Mouse (Mus musculus) kidney, adult 2 months (tissue): Measurements from ENCODE around the gene Clns1a. TPM values are rescaled to one million over a fixed set of nuclear protein-coding genes. Genes with fewer than 3 reads are reported as not detected.

Source experiments
- DNase-seq: peaks from one replicate; pipeline ENCODE4 v3.0.0; 2021
- H3K27ac ChIP-seq: fragments of 200-500 bp; 2 replicates; pipeline ENCODE4 v1.5.1; 2012; ENCODE audit warnings: low read depth, low read length, control low read depth, inconsistent platforms; ENCODE audit not compliant: insufficient read depth
- H3K27me3 ChIP-seq: fragments of 200-500 bp; replicated peaks from 2 replicates; pipeline ENCODE4 v1.6.1; 2012; ENCODE audit warnings: mild to moderate bottlenecking, moderate library complexity, low read length, inconsistent platforms; ENCODE audit not compliant: control insufficient read depth, insufficient read depth
- H3K36me3 ChIP-seq: fragments of 200-500 bp; 2 replicates; pipeline ENCODE4 v1.6.1; 2012; ENCODE audit warnings: mild to moderate bottlenecking, moderate library complexity, low read length, inconsistent platforms; ENCODE audit not compliant: control insufficient read depth, insufficient read depth
- H3K4me1 ChIP-seq: fragments of 200-500 bp; 2 replicates; pipeline ENCODE4 v1.6.1; 2011; ENCODE audit warnings: low read length; ENCODE audit not compliant: control insufficient read depth, insufficient read depth
- H3K4me3 ChIP-seq: fragments of 200-500 bp; 2 replicates; pipeline ENCODE4 v1.5.1; 2011; ENCODE audit warnings: mild to moderate bottlenecking, low read depth, low read length, control low read depth; ENCODE audit not compliant: insufficient read depth
- CTCF ChIP-seq: fragments of 200-500 bp; conservative IDR thresholded peaks from 2 replicates; pipeline ENCODE4 v1.5.1; 2011; ENCODE audit warnings: low read depth, mild to moderate bottlenecking, control low read depth, low read length, moderate library complexity, mixed read lengths; ENCODE audit not compliant: insufficient read depth, insufficient read length
- POLR2A ChIP-seq: fragments of 200-500 bp; IDR thresholded peaks from one replicate; pipeline ENCODE4 v1.6.1; 2011; ENCODE audit warnings: low read depth, low read length, control low read depth
- WGBS: fragments of 180-500 bp; shearing (Covaris S2); methylation state at CpG from one replicate; pipeline ENCODE4 v1.1.7; 2018; 5-methylcytosine and 5-hydroxymethylcytosine counted together
- polyA plus RNA-seq: library from polyadenylated mRNA; depleted of rRNA; stranded (reverse); fragments of >200 nt; gene quantifications from 2 replicates; pipeline ENCODE4 v1.2.3, GENCODE M21; 2012; rRNA removed

Gene Clns1a
- polyA plus RNA-seq, 1 experiment = 28.7 TPM

- peak overlapping the region; percentile 31; the same call in 1 of the 2 replicates for H3K27ac ChIP-seq
Observed at GRCm38 (mm10) chr7:97766406-97767166, 70.2 kb downstream of the Clns1a start.

DNA sequence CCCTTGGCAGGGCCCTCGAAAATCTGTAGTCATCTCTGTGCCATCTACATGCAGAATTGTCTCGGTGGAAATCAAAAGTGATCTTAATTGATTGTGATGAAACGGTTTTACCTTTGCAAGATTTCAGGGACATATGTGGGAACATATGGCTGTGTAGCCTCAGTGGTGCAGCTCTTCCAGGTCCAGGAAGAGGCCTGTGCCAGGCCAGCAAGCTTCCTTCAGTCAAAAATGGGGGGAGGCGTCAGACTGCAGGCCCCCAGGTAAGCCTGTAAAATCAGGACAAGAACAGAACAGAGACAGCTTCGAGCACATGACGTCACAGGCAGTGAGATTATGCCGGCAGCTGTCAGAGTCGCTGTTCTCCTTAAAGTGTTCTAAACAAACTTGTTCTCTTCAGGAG, 71.4 kb downstream of the Clns1a start:
- no peak for DNase-seq
- no peaks in the 10 kb centered on the region for H3K27me3 ChIP-seq
- H3K4me3 ChIP-seq = no peak overlapping the region
- H3K36me3 ChIP-seq = no peaks in the 10 kb centered on the region
- no peak overlapping the region for H3K27ac ChIP-seq
- WGBS = 85% methylated on average over 8 of the region's 8 CpGs
- no peak for TF ChIP-seq POLR2A
- TF ChIP-seq CTCF = no peak
- peaks cover 6% of the 10 kb centered on the region for H3K4me1 ChIP-seq

More at GRCm38 (mm10) chr7:97766406-97767166, 70.2 kb downstream of the Clns1a start:
- 65% methylated on average over 9 of the region's 9 CpGs for WGBS
- DNase-seq = peak; percentile 73
- Histone ChIP-seq H3K4me1 (peaks cover 6% of the 10 kb centered on the region), H3K27me3 (no peaks in the 10 kb centered on the region), H3K36me3 (no peaks in the 10 kb centered on the region), H3K4me3 (no peak overlapping the region)
- no peak for TF ChIP-seq CTCF
- TF ChIP-seq POLR2A = no peak

DNA sequence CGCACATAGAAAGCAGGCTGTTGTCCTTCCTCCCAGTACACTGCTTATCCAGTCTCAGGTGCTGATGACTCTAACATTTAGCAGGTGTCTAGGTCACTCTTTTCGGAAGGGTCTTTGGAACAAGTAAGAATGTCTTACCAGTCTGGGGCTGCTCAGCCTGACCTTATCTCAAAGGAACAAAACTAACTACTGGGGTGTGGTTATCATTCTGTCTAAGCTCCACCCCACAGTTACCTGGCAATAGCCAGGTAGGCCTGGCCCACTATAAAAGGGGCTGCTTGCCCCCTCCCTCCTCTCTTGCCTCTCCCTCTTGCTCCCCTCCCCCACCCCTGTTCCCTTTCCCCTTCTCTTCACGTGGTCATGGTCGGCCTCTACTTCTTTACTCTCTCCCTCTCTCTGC, 72.6 kb downstream of the Clns1a start:
- no peak overlapping the region for H3K27ac ChIP-seq
- 88% methylated on average over 4 of the region's 4 CpGs for WGBS

More for the DNA sequence above, 72.6 kb downstream of the Clns1a start:
- peaks cover 6% of the 10 kb centered on the region for H3K4me1 ChIP-seq
- no peak for DNase-seq
- no peaks in the 10 kb centered on the region for H3K36me3 ChIP-seq
- no peak for TF ChIP-seq POLR2A
- TF ChIP-seq CTCF = no peak
- H3K27me3 ChIP-seq = no peaks in the 10 kb centered on the region
- no peak overlapping the region for H3K4me3 ChIP-seq

Other genes with a start within 250 kb of the Clns1a start
- 1.1 and 1.5 TPM in 2 replicates for gene Kctd14, start 245.3 kb upstream of the Clns1a start, polyA plus RNA-seq
- gene Ints4, start 215.7 kb upstream of the Clns1a start, polyA plus RNA-seq = 71.8 and 76.4 TPM in 2 replicates
- gene Aamdc, start 117.1 kb upstream of the Clns1a start, polyA plus RNA-seq = 70.0 and 93.0 TPM in 2 replicates
- 2.2 and 3.3 TPM in 2 replicates for gene Rsf1, start 116.7 kb upstream of the Clns1a start, polyA plus RNA-seq
- 62.0 and 65.9 TPM in 2 replicates for gene Aqp11, start 41.7 kb downstream of the Clns1a start, polyA plus RNA-seq
- gene Pak1, start 91.9 kb downstream of the Clns1a start, polyA plus RNA-seq = 25.1 and 30.3 TPM in 2 replicates
- not detected in 2 replicates for gene Gdpd4, start 223.3 kb downstream of the Clns1a start, polyA plus RNA-seq